Mouse (Mus musculus) heart, embryonic 14.5 days (tissue): ENCODE data around the gene Mcu. TPM values are rescaled to one million over a fixed set of nuclear protein-coding genes. Genes with fewer than 3 reads are reported as not detected.

Source experiments
- ATAC-seq: fragments of 200-750 bp; cut with Nextera tagmentation; 2 replicates; pipeline ENCODE4 v1.8.0; 2017; ENCODE audit warnings: low read depth, moderate TSS enrichment; ENCODE audit not compliant: insufficient number of reproducible peaks, insufficient read depth, low FRiP score
- H3K27ac ChIP-seq, 2 experiments: fragments of 200-500 bp in 1 of 2; fragments of 300-500 bp in 1 of 2; sonication (generic) in 1 of 2; replicated peaks in 1 of 2; 2 replicates each; pipeline ENCODE4 v1.5.1; 2012 to 2014; ENCODE audit warnings: low read depth in 2 of 2, low read length in 2 of 2, control low read depth in 1 of 2, mild to moderate bottlenecking in 1 of 2, mixed read lengths in 1 of 2; ENCODE audit not compliant: control insufficient read depth in 1 of 2, insufficient read depth in 1 of 2
- H3K27me3 ChIP-seq: fragments of 300-500 bp; sonication (generic); 2 replicates; pipeline ENCODE4 v1.6.1; 2014; ENCODE audit warnings: mild to moderate bottlenecking, low read length, control low read depth; ENCODE audit not compliant: control insufficient read depth, insufficient read depth
- H3K36me3 ChIP-seq: fragments of 300-500 bp; sonication (generic); 2 replicates; pipeline ENCODE4 v1.6.1; 2014; ENCODE audit warnings: mild to moderate bottlenecking, control low read depth, low read length, mixed read lengths; ENCODE audit not compliant: control insufficient read depth, insufficient read depth
- H3K4me1 ChIP-seq, 2 experiments: fragments of 200-500 bp in 1 of 2; fragments of 300-500 bp in 1 of 2; sonication (generic) in 1 of 2; 2 replicates each; pipeline ENCODE4 v1.6.1; 2012 to 2014; ENCODE audit warnings: low read length in 2 of 2, control low read depth in 1 of 2, mixed read lengths in 1 of 2; ENCODE audit not compliant: control insufficient read depth in 2 of 2, insufficient read depth in 2 of 2
- H3K4me2 ChIP-seq: fragments of 300-500 bp; sonication (generic); 2 replicates; pipeline ENCODE4 v1.6.1; 2014; ENCODE audit warnings: mild to moderate bottlenecking, low read length
- H3K4me3 ChIP-seq, 2 experiments: fragments of 200-500 bp in 1 of 2; fragments of 300-500 bp in 1 of 2; sonication (generic) in 1 of 2; 2 replicates each; pipeline ENCODE4 v1.5.1; 2012 to 2014; ENCODE audit warnings: low read length in 2 of 2, mild to moderate bottlenecking in 2 of 2, control low read depth in 1 of 2, low read depth in 1 of 2, moderate library complexity in 1 of 2; ENCODE audit not compliant: control insufficient read depth in 1 of 2, insufficient read depth in 1 of 2
- H3K9ac ChIP-seq: fragments of 300-500 bp; sonication (generic); 2 replicates; pipeline ENCODE4 v1.6.1; 2014; ENCODE audit warnings: mild to moderate bottlenecking, low read length
- H3K9me3 ChIP-seq: fragments of 300-500 bp; sonication (generic); 2 replicates; pipeline ENCODE4 v1.6.1; 2016; ENCODE audit warnings: low read length, control low read depth; ENCODE audit not compliant: control insufficient read depth
- WGBS: fragments of 180-500 bp; shearing (Covaris S2); extraction: QIAGEN DNeasy Blood & Tissue Kit; methylation state at CpG from one replicate; pipeline ENCODE4 v1.1.7; 2014; 5-methylcytosine and 5-hydroxymethylcytosine counted together
- polyA plus RNA-seq: library from polyadenylated mRNA; unstranded; fragments of >200 nt; fragmentation: Nextera tagmentation; extraction: Ambion mirVana; gene quantifications from 2 replicates; pipeline ENCODE4 v1.2.1, GENCODE M21; 2014

Gene Mcu
- polyA plus RNA-seq, 1 experiment from 2014 or later = 28.8 TPM

DNA sequence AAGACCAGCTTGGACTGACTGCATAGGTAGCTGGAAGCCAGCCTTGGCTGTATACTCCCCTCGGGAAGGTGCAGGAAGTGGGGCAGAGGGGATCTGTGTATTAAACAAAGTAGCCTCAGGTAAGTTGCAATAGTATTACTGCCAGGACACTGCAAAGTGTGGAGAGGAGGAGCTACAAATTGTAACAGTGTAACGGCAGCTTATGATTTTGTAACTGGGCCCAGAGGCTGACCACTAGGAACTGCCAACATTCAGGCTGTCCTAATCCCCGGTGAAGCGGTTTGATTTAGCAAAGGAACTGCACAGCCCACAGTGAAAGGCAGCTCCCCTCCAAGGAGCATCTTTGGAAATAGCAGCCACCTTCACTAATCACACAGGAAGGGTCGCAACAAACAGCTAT lies 3.2 kb downstream of the Mcu start:
- peaks cover 8 to 20% of the 10 kb centered on the region in 2 experiments for H3K4me1 ChIP-seq
- no peaks in the 10 kb centered on the region for H3K36me3 ChIP-seq
- H3K27ac ChIP-seq = no peak overlapping the region
- no peaks in the 10 kb centered on the region for H3K27me3 ChIP-seq
- no peak overlapping the region for H3K4me2 ChIP-seq
- no peak overlapping the region for H3K4me3 ChIP-seq
- no peak overlapping the region for H3K9ac ChIP-seq
- ATAC-seq = no peak
- 68% methylated on average over 5 of the region's 5 CpGs for WGBS
- no peaks in the 10 kb centered on the region for H3K9me3 ChIP-seq

DNA sequence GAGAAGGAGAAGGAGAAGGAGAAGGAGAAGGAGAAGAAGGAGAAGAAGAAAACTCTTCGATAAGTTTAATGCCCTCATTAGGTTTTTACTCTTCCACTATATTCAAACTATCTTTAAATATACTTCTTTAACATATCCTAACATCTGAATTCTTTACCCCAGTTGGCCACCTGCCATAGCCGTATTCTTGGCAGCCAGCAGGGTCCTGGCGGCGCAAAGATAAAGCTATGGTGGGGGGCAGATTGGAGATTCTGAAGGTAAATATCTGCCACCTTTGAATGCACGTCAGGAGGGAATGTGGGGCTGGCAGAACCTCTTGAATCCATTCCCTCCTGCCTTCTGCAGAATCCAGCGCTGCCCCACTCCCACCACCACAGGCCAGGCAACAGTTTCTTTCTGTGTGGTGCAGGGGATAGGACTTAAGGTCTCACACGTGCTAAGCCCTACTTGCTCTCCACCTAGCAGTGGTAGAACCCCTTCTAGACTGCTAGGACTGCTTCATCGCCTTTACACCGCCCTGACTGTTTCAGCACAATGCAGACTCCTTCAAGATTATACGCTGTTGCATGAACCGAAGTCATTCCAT lies 11.5 kb downstream of the Mcu start:
- peaks cover 4 to 19% of the 10 kb centered on the region in 2 experiments for H3K4me1 ChIP-seq
- H3K9ac ChIP-seq = no peak overlapping the region
- no peak for ATAC-seq
- H3K36me3 ChIP-seq = no peaks in the 10 kb centered on the region
- no peaks in the 10 kb centered on the region for H3K27me3 ChIP-seq
- H3K4me2 ChIP-seq = no peak overlapping the region
- H3K4me3 ChIP-seq = no peak overlapping the region
- no peak overlapping the region for H3K27ac ChIP-seq
- no peaks in the 10 kb centered on the region for H3K9me3 ChIP-seq
- 69% methylated on average over 11 of the region's 11 CpGs for WGBS

DNA sequence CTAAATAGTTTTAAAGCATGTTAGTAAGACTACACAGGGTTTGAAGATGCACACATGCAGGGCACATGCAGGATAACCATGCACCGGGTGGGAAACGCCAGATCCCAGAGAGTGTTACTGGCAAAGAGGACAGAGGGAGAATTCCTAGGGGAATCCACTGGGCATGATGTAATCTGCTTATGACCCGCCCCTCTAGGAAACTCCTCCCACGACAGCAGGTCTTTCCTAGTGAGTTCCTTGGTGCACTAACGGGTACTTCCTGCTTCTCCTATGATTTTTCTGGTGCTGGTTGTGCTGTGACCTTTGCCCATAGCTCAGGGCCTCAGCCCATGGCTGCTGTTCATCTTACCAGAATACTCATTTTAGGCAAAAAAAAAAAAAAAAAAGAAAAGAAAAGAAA lies 12.6 kb downstream of the Mcu start:
- no peaks in the 10 kb centered on the region for H3K36me3 ChIP-seq
- H3K4me2 ChIP-seq = no peak overlapping the region
- H3K4me1 ChIP-seq = peaks cover 4 to 19% of the 10 kb centered on the region in 2 experiments
- H3K9ac ChIP-seq = no peak overlapping the region
- no peak overlapping the region for H3K27ac ChIP-seq
- 67% methylated on average over 5 of the region's 5 CpGs for WGBS
- no peaks in the 10 kb centered on the region for H3K27me3 ChIP-seq
- no peak for ATAC-seq
- no peak overlapping the region for H3K4me3 ChIP-seq
- H3K9me3 ChIP-seq = no peaks in the 10 kb centered on the region

DNA sequence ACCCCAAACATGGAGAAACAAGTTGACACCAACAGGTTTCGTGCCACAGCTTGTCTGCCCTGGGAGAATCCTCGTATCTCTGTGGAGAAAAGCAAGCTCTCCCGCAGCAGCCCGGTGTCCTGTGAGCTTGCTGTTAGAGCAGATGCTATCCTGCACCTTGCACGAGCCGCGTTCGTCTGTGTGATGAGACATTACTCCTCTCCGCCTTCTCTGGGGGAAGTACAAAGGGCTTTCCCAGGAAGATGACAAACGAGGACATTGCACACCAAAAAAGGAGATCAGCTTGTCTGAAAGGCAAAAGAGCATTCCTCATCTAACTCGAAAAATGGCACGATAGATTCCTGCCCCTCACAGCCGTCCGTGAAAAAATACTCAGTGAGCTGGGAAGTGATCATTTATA lies 13.6 kb downstream of the Mcu start:
- no peaks in the 10 kb centered on the region for H3K36me3 ChIP-seq
- peaks cover 4 to 13% of the 10 kb centered on the region in 2 experiments for H3K4me1 ChIP-seq
- H3K4me3 ChIP-seq = no peak overlapping the region
- H3K27ac ChIP-seq = no peak overlapping the region
- ATAC-seq = no peak
- H3K4me2 ChIP-seq = no peak overlapping the region
- H3K27me3 ChIP-seq = no peaks in the 10 kb centered on the region
- H3K9me3 ChIP-seq = no peaks in the 10 kb centered on the region
- no peak overlapping the region for H3K9ac ChIP-seq
- WGBS = 86% methylated on average over 14 of the region's 14 CpGs

DNA sequence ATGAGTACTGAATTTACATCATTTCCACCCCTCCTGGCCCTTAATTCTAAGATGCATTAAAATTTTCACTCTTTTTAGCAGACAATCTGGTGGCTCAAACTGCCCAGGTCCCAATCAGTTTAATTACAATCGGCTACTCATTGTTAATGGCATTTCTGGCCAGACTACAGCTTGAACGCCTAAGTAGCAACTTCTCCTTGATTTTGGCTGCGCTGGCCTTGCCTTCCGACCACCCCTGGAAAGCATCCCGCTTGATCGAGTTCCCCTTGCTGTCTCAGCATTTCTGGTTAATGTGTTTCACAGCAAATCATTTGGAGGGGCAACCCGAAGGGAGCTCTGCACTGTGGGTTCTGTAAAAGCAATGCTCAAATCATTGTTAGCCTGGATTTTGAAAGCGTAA lies 14.4 kb downstream of the Mcu start:
- H3K4me2 ChIP-seq = no peak overlapping the region
- H3K27me3 ChIP-seq = no peaks in the 10 kb centered on the region
- H3K27ac ChIP-seq = no peak overlapping the region
- peaks cover 4 to 12% of the 10 kb centered on the region in 2 experiments for H3K4me1 ChIP-seq
- WGBS = 85% methylated on average over 8 of the region's 8 CpGs
- no peak overlapping the region for H3K9ac ChIP-seq
- ATAC-seq = no peak
- no peaks in the 10 kb centered on the region for H3K9me3 ChIP-seq
- no peak overlapping the region for H3K4me3 ChIP-seq
- H3K36me3 ChIP-seq = no peaks in the 10 kb centered on the region; the same call in 1 of the 2 replicates

DNA sequence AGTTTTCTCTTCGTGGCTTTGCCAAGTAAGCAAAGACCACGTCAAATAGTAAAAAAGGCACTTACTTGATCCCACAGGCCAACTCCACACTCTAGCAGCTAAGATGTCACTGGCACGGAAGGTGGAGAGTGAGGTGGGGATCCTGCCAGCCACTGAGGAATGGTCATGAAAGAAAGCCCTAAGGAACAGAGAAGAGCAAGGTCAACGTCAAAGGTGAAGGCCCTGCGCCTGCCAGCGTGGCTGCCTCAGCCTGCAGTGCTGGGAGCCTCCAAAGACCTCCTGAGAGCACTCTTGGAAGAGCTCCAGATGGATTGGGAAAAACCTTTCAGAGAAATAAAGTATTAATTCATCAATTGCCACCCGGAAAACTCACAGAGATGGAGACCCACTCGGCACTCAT lies 16.0 kb downstream of the Mcu start:
- Histone ChIP-seq H3K36me3 (no peaks in the 10 kb centered on the region; the same call in 1 of the 2 replicates), H3K9me3 (no peaks in the 10 kb centered on the region), H3K4me1 (peaks cover 4 to 12% of the 10 kb centered on the region in 2 experiments), H3K27me3 (no peaks in the 10 kb centered on the region), H3K4me3 (no peak overlapping the region), H3K4me2 (no peak overlapping the region), H3K9ac (no peak overlapping the region), H3K27ac (no peak overlapping the region)
- WGBS = 78% methylated on average over 8 of the region's 8 CpGs
- no peak for ATAC-seq

DNA sequence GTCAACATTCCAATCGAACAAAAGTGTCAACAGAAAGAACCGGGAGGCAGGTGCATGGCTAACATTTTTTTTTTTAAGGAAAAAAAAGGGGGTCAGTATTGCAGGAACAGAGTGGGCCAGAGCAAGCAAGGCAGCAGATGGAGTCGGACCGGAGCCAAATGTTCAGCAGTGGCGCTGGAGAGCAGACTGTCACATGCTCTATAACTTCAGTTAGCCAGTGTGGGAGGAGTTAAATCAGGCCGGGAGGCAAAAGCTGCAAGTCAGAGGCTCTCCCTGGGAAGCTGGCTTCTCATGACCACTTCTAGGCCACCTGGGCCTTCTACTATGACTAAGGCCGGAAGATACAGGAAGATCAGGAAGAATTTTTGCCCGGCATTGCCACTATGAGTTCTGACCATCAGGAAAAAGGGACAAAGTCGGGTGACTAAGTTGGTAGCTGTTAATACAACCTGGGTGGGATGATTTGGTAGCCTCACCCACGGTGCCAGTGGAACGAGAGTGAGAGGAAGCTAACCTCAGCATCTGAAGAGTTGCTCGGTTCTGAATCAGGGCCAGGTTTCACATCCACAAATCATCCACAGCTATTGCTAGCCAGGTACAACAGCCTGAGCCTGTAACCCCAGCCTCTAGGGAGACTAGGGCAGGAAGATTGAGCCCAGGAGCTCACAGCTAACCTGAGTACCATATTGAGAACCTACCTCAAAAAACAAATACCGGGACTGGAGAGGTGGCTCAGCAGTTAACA lies 22.5 kb downstream of the Mcu start:
- no peaks in the 10 kb centered on the region; the same call in 1 of the 2 replicates for H3K36me3 ChIP-seq
- WGBS = 77% methylated on average over 13 of the region's 13 CpGs
- no peak for ATAC-seq

More for the DNA sequence above, 22.5 kb downstream of the Mcu start:
- Histone ChIP-seq H3K4me2 (no peak overlapping the region), H3K27ac (no peak overlapping the region), H3K9me3 (no peaks in the 10 kb centered on the region), H3K27me3 (no peaks in the 10 kb centered on the region), H3K4me1 (peaks cover 0 to 7% of the 10 kb centered on the region in 2 experiments; a peak in 3 of 4 replicates), H3K4me3 (no peak overlapping the region), H3K9ac (0 out of 2 replicates have a peak overlapping the region, but pooled peaks have one; percentile 25)
